Mouse (Mus musculus) adipocyte (in vitro differentiated cells): ENCODE data around the gene Nppc.

Source experiments
- DNase-seq: peaks from one replicate; pipeline ENCODE4 v3.0.0-alpha.2; 2016; ENCODE audit warnings: low spot score

Gene Nppc

GRCm38 (mm10) chr1:86652675-86653074, 17.7 kb downstream of the Nppc start:
- DNase-seq: peak; percentile 28

DNA sequence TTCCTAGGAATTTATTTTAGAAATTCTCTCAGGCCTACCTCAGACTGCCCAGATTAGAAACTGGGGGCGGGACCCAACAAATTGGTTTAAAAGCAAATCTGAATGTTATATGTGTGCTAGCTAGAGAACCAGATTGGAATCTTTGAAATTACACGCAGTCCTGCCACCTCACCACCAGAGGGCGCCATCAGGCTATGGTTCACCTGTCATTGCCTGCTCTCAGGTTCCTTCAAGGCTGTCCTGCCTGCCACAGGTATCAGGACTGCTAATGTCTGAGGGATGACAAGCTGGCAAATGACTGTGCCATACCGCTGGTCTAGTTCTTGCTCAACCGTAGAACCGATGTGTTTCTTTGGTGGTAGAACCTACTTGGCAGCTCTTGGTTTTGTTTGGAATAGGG, 20.1 kb downstream of the Nppc start:
- peak; percentile 71 for DNase-seq

DNA sequence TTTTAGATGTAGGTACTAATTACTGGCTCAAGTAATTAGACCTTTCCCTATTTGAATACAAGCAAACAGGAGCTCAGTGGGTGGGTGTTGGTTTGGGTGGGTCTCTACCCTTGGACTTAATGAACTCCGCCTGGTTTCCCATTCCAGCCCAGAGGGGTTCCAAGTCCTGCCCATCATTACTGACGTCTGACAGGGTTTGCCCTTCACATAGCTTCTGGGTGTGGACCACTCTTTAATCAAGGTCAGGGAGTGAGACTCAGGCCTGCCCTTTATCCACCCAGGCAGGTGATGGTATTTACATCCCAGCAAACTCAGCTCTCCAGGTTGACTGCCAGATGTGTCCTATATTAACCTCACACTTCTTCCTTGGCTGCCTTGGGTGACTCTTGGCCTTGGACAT, 22.9 kb downstream of the Nppc start:
- no peak for DNase-seq

- DNase-seq: no peak
Observed at GRCm38 (mm10) chr1:86643101-86643809, 27.1 kb downstream of the Nppc start.

- no peak for DNase-seq
Observed at GRCm38 (mm10) chr1:86634751-86635359, 35.5 kb downstream of the Nppc start.

GRCm38 (mm10) chr1:86633840-86634750, 36.3 kb downstream of the Nppc start:
- DNase-seq: no peak

- no peak for DNase-seq
Observed at GRCm38 (mm10) chr1:86633434-86633833, 36.9 kb downstream of the Nppc start.

- DNase-seq: no peak
Observed at GRCm38 (mm10) chr1:86632732-86633380, 37.5 kb downstream of the Nppc start.

DNA sequence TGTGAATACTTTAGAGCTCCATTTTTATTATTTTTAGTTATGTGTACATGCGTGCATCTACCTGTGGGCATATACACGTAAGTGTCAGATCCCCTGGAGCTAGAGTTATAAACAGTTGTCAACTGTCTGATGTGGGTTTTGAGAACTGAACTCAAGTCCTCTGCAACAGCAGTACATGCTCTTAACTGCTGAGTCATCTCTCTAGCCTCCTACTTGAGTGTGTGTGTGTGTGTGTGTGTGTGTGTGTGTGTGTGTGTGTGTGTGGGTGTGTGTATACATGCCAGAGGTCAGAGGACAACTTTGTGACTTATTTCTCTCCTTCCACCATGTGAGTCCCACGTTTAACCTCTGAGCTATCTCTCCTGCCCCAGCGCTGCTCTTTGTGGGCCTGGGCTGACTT, 39.8 kb downstream of the Nppc start:
- no peak for DNase-seq

- DNase-seq: peak; percentile 84
Observed at GRCm38 (mm10) chr1:86629936-86630335, 40.4 kb downstream of the Nppc start.

- no peak for DNase-seq
Observed at GRCm38 (mm10) chr1:86628270-86628669, 42.1 kb downstream of the Nppc start.

GRCm38 (mm10) chr1:86623001-86624000, 47.1 kb downstream of the Nppc start:
- no peak for DNase-seq

- DNase-seq: no peak
Observed at GRCm38 (mm10) chr1:86622296-86622695, 48.1 kb downstream of the Nppc start.

DNA sequence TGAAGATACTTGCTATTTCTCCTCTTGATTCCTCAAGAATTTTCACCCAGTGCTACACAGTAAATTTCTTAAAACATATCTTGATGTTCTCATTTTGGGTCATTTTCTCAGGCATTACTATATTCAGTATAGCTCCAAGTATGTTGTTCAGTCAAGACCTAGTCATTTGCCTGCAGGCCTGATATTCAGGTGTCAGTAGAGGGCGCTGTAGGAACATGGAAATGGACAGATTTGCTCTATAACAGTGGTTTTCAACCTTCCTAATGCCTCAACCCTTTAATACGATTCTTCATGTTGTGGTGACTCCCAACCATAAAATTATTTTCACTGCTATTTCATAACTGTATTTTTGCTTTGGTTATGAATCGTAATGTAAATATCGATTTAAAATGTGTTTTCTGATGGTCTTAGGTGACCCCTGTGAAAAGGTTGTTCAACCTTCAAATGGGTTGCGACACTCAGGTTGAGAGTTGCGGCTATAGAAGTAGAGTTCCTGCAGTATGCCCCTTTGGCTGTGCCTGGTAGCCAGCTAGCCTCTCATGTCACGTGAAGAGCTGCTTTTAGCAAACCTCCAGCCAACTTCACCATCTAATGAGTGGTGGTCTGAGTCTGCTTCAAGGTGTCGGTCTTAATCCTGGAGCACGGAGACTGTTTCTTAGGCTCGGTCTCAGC, 51.8 kb downstream of the Nppc start:
- peak; percentile 87 for DNase-seq
